Mouse (Mus musculus): ENCODE data around the gene Pfkfb3.

DNA sequence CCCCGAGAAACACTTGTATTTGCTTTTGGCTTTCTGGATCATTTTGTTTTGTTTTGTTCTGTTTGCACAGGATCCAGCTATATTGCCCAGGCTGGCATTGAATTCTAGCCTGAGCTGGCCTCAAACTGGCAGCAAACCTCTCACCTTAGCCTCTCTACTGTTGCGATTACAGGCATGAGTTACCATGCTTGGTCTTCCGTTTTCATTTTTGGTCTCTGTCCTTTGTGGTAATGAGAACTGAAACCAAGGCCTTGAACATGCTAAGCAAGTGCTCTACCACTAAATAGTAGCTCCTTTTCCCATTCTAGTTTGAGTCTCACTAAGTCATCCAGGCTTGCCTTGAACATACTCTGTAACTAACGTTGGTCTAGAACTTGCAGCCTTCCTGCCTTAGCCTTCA is 63.3 kb downstream of the Pfkfb3 start:
- TF ChIP-seq CTCF (IDR thresholded peaks at IDR 0.05; ENCODE audit: control insufficient read depth, insufficient read depth, low read length) (no peak), POLR2A (IDR thresholded peaks at IDR 0.05; ENCODE audit: borderline replicate concordance, control insufficient read depth, low read depth, low read length) (no peak)

Data from bone marrow, adult 2 months (tissue).